Mouse (Mus musculus) spleen, adult 18-20 months (tissue): ENCODE measurements around the gene Grip2.
A peak's percentile ranks its signal among the peaks of the same experiment; 100 is the strongest.

ENCODE experiments used
- DNase-seq, 2 experiments: peaks; one replicate each; pipeline ENCODE4 v3.0.0; 2022; ENCODE audit warnings: mixed read lengths in 2 of 2

The Grip2 gene

DNA sequence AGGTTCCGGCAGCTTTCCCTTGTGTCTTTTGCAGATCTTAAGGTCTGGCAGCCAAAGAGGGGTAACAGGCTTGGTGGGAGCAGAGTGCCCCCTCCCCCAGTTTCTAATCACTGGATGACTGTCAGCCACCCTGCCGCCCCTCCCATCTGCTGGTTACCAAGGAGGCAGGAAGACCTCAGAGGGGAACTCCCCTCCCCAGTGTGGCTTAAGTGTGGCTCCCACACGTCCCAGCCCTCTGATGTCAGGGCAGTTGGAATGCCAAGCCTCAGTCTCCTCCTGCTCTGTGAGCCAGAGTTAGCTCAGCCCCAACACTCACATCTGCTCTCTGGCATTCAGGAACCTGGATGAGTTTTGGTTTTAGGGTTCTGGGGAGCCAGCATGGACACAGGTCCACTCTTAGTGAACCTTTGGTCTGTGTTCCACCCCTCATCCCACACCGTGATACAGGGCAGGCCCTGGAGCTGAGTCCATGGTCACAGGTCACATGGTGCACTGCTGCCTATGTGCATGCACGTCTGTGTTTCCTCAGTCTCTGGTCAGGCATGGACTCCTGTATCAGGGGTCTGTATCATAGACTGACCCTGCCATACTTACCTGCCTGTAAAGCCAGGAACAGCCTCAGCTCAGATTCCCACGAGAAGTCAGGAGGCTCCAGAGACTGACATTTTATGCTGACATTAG is 98.0 kb downstream of the Grip2 start:
- no peak for DNase-seq

DNA sequence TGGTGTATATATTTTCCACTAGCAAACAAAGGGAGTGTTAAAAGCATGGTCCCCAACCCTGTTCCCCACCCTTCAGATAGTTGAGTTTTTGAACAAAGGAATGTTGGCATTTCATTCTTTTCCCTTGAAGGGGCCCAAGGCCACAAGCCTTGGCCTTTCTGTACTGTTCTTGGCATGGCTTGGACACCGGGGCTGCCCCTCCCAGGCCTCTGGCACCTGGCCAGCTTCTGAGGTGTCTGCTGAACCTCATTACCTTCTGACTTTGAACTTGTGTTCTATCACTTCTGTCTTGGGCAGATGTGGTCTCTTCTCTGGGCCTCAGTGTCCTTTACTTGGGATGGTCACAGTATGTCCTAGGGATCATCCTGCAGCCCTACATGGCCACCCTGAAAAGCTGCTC is 99.7 kb downstream of the Grip2 start:
- no peak for DNase-seq

DNA sequence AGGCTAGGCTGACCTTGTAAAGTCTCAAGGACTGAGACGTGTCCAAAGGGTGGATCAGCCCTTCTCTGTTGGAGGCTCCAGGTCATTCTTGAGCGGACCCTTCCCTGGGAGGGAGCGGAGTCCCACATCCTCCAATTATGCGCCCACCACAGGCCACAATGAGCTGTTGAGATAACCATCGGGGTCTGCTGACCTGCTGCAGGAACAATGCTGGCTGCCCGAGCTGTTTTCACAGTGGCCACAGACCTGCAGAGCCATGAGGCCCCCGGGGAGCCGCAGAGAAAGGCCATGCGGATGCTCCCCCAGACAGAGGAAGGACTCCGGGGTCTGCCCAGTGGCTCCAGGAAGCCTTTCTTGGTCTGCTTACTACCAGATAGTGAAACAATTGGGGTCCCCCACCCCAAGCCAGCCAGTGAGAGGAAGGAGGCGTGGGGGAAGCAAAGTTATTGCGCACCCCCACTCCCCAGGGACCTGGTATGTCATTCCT is 105.8 kb downstream of the Grip2 start:
- DNase-seq = no peak

DNA sequence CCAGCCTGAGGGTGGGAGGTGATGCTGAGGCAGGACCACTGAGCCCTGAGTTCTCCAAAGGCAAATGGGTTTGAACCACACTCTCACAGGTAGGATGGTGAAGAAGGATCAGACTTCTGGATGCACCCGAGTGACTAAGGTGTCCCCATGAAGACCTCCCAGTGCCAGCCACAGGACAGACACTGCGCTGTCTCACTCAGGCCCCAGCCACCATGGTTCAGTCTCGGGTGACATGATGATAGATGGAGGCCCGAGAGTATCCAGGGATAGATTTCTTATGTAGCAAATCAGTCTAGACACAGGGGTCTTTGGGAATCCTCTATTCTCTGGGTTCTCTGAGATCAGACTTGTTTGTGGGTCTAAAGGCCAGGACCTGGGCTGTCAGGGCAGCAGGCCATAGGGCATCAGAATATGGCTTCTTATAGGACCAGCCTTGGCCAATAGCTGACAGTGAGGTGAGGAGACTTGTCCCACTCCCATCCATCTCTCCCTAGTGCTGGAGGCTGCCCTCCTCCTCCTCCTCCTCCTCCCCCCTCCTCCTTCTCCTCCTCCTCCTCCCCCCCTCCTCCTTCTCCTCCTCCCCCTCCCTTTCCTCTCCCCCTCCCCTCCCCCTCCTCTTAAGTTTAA is 106.3 kb downstream of the Grip2 start:
- no peak for DNase-seq

DNA sequence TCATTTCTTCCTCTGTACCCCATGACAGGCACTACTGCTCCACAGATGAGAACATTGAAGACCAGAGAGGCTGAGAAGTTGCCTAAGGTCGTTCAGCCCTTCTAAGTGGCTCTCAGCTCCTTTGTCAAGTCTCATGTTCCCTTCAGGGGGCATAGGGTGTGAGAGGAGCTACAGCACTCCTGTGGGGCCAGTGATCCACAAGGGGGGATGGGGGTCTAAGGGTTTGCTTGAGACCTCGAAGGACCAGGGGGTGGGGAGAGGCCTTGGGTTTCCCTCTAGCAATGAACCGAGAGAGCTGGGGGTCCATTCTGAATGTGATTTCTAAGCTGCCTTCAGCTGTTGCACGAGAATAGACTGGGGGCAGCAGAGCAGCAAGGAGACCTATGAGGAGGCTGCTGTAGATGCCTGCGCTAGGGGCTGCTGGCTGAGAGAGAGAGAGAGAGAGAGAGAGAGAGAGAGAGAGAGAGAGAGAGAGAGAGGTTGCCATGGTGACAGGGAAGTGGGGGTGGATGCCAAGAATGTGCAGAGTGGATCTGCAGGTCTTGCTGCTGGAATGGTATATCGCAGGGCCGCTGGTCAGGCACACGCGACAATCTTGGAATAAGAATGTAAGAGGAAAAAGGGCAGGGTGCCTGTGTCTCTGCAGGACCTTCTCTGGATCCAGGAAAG is 107.1 kb downstream of the Grip2 start:
- no peak for DNase-seq

DNA sequence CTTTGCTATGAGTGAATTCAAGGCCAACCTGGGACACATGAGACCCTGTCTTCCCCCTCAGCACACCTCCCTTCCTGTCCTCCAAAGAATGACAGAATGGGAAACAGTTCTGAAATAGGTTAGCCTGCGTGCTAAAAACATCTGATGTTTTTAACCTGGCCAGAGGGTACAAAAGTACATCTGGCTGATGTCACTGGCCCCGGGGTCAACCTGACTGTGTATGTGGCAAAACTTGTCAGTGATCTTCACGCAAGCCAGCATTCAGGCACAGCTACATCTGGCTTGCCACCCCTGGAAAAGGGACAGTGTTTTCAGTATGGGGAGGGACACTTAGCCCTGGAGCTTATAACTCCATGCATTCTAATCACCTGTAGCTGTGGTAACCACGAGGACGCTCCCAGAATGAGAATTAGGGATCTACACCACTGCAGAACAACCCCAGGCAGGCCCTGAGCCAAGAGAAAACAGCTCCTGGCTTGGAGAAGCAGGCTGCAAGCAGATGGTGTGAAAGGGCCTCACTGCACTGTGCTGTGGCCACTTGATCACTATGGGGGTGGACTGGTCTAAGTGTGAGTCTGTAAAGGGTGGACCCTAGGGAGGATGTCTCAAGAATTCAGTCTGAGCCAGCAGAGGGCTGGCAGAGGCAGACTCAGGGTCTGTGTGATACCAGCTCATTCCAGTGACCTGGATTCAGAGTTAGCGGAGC is 107.9 kb downstream of the Grip2 start:
- no peak for DNase-seq

DNA sequence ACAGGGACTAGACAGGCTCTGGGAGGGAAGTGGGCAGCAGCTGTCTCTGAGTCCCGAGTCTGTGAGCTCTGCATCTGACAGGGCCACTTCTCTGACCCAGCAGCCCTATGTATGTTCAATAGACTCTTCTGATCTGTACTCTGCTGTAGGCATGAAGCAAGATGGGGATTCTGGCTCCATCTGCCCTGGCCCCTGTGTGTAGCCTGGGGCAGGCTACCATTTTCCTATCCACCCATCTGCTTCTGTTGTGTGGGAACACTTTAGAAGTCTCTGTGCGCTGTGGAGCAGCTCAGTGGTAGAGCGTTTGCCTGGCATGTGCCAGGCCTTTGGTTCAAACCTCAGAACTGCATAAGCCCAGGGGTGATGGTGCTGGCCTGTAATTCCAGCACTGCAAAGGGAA is 108.4 kb downstream of the Grip2 start:
- no peak for DNase-seq

DNA sequence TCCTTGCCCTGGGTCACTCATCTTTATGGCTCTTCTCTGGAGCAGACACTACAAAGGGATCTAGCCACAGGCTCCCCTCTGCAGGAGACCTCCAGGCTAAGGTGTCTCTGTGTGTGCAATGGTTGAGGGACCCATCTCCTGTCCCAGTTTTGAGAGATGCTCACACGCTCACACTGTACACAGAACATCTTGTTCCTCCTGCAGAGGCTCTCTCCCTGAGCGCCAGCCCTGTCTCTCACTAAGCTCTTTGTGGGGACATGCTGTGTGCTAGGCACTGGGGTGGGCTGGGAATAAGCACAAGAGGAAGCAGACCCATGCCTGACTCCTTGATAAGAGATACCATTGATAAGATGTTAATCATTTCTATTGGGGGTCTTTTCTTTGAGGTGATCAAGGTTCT is 109.0 kb downstream of the Grip2 start:
- DNase-seq = no peak

DNA sequence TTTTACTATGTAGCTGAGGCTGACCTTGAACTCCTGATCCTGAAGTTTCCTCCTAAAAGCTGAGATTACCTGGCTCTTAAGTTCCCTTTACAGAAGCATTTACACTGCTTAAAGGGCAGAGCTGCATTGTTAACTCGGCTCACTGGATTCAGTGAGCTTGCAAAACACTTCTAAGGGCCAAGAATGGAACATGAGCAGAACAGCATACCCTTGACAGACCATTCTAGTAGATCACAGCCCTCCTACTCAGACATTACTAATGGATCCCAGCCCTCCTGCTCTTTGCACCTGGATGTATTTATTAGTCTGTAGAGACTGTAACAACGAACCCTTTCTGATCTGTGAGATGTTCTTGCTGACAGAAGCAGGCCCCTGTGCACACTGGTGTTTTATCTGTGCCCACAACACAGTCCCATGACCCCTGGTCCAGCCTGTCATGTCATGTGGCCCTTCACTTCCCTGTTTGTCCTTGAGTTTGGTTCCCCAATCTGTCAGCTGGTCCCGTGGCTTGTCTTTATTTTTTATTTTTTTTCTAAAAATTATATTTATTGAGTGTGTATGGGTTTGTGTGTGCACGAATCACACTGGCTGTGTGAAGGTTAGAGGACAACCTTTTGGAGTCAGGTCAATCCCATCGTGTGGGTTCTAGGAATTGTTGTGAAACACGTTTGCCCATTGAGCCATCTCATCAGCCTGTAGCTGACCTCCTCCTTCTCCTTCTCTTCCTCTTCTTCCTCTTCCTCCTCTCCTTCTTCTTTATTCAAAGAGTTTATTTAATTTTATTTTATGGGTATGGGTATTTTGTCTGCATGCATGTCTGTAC is 110.9 kb downstream of the Grip2 start:
- no peak for DNase-seq

DNA sequence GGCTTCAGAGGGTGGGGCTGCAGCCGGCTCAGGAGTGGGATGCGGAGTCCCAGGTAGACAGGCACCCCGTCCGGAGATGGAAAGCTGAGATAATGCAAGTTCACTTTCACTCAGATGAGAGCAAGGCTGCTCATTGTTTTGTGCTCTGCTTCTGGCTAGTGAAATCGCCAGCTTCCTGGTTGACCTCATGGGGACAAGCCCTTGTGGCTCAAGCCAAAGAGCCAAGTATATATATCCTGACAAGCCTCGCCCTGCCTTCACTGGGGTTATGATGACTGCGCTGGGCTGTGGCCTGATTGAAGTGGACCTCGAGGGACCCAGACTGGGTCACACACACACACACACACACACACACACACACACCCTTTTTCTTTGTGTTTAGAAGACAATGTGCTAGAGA is 112.0 kb downstream of the Grip2 start:
- no peak for DNase-seq

DNA sequence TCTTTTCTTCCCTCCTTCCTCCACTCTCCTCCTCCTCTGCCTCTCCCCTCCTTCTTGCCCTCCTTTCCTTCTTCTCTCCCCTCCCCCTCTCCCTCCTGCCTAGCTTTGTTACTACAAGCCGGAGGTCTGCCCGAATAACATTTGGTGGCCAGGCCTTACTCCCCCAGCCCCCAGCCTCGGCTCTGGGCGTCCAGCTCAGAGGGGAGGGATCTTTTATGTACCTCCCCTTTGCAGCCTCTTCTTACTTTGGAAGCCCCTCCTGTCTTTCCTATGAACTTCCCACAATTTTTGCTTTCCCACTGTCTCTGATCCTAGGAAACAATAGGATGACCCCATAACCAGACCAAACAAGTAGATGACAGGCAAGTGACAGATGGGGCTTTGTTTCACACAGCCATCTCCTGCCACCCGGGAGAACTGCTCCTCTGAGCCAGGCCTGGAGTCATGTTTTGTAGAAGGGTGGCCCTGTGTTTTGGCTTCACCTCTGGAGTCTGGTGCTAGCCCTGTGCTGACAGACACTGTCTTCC is 113.6 kb downstream of the Grip2 start:
- no peak for DNase-seq

DNA sequence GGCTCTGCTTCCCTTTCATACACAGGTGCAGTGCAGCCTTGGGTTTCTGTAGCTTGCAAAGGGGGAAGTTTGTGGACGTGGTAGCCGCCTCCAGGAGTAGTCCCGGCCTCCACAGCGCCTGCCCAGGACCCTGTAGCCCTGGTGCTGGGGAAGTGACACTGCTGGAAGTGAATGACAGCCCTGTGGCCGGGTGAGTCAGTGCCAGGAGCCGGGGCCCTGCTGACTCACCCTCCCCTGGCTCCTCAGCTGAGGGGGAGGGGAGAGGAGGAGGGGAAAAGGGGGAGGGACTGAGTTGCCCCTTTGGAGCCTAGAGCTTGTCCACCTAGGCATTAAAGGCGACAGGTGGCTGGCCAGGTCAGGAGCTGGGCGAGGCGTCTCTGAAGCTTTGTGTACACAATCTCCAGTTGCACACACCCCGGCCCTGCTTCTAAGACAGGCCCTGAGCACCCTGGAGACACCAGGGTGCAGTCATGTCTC is 114.2 kb downstream of the Grip2 start:
- peak; percentile 24 to 38 for DNase-seq

DNA sequence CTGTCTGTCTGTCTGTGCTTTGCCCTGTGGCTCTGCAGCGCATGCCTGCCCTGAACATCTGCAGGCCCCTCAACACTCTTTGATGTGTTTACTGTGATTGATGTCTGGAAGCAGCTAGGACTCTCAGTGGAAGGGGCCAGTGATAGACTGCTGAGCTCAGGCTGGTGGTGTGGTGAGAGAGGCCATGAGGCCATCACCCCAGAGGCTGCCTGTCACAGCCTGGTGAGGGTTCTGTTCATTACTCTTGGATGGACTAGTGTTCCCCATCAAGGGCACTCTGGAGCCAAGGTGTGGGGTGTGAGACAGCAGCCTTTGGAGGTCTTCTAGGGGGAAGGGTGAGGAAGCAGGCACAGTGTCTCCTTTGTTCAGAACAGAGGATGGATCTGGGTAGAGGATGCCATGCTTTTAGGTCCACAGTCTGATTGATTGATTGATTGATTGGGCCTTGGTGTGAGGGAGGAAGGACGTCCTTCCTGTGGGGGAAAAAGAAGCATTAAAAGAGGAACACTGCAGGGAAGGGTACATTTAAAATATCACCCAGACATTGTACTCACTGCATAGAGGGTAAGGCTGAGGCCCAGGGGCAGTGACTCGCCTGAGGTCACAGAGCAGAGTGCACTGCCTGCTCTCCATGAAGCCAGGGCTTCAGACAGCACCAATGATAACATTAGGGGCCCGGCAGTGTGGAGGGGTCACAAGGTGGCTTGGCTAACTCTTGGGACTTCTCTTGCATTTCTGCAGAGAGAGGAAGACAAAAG is 114.8 kb downstream of the Grip2 start:
- no peak for DNase-seq
